Mouse (Mus musculus) hindbrain, postnatal 0 days (tissue): ENCODE data around the gene Tmx2. TPM values are rescaled to one million over a fixed set of nuclear protein-coding genes. Genes with fewer than 3 reads are reported as not detected.
"Not testable (repeated sequence)": the region's sequence is repeated elsewhere in the genome, so short reads cannot be mapped to it uniquely, and the experiment has no call there.

ENCODE experiments used
- ATAC-seq: fragments of 200-750 bp; cut with Nextera tagmentation; 2 replicates; pipeline ENCODE4 v1.8.0; 2017; ENCODE audit warnings: mild to moderate bottlenecking, moderate TSS enrichment, moderate library complexity
- DNase-seq: peaks from one replicate; pipeline ENCODE4 v3.0.0-alpha.2; 2015; ENCODE audit warnings: low spot score
- H3K27ac ChIP-seq: fragments of 300-500 bp; sonication (generic); 2 replicates; pipeline ENCODE4 v1.5.1; 2014; ENCODE audit warnings: mild to moderate bottlenecking
- H3K27me3 ChIP-seq: fragments of 300-500 bp; sonication (generic); 2 replicates; pipeline ENCODE4 v1.6.1; 2014; ENCODE audit warnings: low read length, mixed read lengths; ENCODE audit not compliant: insufficient read depth
- H3K36me3 ChIP-seq: fragments of 300-500 bp; sonication (generic); 2 replicates; pipeline ENCODE4 v1.6.1; 2014; ENCODE audit warnings: low read length, mixed read lengths; ENCODE audit not compliant: insufficient read depth
- H3K4me1 ChIP-seq: fragments of 300-500 bp; sonication (generic); 2 replicates; pipeline ENCODE4 v1.6.1; 2014; ENCODE audit warnings: antibody characterized with exemption, low read length, mixed read lengths; ENCODE audit not compliant: insufficient read depth
- H3K4me2 ChIP-seq: fragments of 300-500 bp; sonication (generic); 2 replicates; pipeline ENCODE4 v1.6.1; 2014; ENCODE audit warnings: low read depth, mild to moderate bottlenecking, low read length, moderate library complexity, mixed read lengths
- H3K4me3 ChIP-seq: fragments of 300-500 bp; sonication (generic); 2 replicates; pipeline ENCODE4 v1.5.1; 2014; ENCODE audit warnings: low read length
- H3K9ac ChIP-seq: fragments of 300-500 bp; sonication (generic); replicated peaks from 2 replicates; pipeline ENCODE4 v1.6.1; 2014; ENCODE audit warnings: mild to moderate bottlenecking, low read length, moderate library complexity, mixed read lengths
- H3K9me3 ChIP-seq: fragments of 300-500 bp; sonication (generic); 2 replicates; pipeline ENCODE4 v1.6.1; 2016; ENCODE audit warnings: low read length, mixed read lengths
- CTCF ChIP-seq: IDR thresholded peaks from 2 replicates; pipeline ENCODE4 v1.5.1; 2016; ENCODE audit warnings: antibody characterized with exemption, control low read depth, low read depth
- WGBS: fragments of 180-500 bp; shearing (Covaris S2); extraction: QIAGEN DNeasy Blood & Tissue Kit; methylation state at CpG from one replicate; pipeline ENCODE4 v1.1.7; 2014; 5-methylcytosine and 5-hydroxymethylcytosine counted together
- polyA plus RNA-seq: library from polyadenylated mRNA; unstranded; fragments of >200 nt; fragmentation: Nextera tagmentation; extraction: Ambion mirVana; gene quantifications from 2 replicates; pipeline ENCODE4 v1.2.1, GENCODE M21; 2015
- total RNA-seq: library from RNA; depleted of rRNA; stranded (reverse); fragments of >200 nt; gene quantifications from 2 replicates; pipeline ENCODE4 v1.2.3, GENCODE M21; 2014; rRNA removed

The Tmx2 gene
- total RNA-seq (133 and 150 TPM in 2 replicates), polyA plus RNA-seq (342 and 347 TPM in 2 replicates)

GRCm38 (mm10) chr2:84679016-84679415 lies at the start of gene Tmx2:
Tmx2 (minus strand) TSS chr2:84679140.
- 19% methylated on average over 8 of the region's 8 CpGs for WGBS
- ATAC-seq (no peak), DNase-seq (no peak)
- Histone ChIP-seq H3K4me3 (peak within 1 kb of the TSS; percentile 100), H3K27ac (peak within 1 kb of the TSS; percentile 86; the same call in 1 of the 2 replicates), H3K4me2 (peak within 1 kb of the TSS; percentile 86), H3K4me1 (peaks cover 4% of the 10 kb centered on the region; the same call in 1 of the 2 replicates), H3K9ac (peak within 1 kb of the TSS; percentile 83), H3K27me3 (no peaks in the 10 kb centered on the region), H3K36me3 (peaks cover 14% of the 10 kb centered on the region; the same call in 1 of the 2 replicates), H3K9me3 (no peaks in the 10 kb centered on the region)
- TF ChIP-seq CTCF = no peak

GRCm38 (mm10) chr2:84728191-84728590 lies 49.3 kb upstream of the Tmx2 start:
- not testable (repeated sequence) for DNase-seq, H3K9me3 ChIP-seq, H3K4me2 ChIP-seq, ATAC-seq, H3K36me3 ChIP-seq, H3K4me1 ChIP-seq, H3K9ac ChIP-seq, H3K4me3 ChIP-seq, H3K27ac ChIP-seq, H3K27me3 ChIP-seq
- WGBS = 81% methylated on average over 5 of the region's 5 CpGs

GRCm38 (mm10) chr2:84727172-84727858 lies 48.4 kb upstream of the Tmx2 start, which contains the start of gene Clp1:
Clp1 (minus strand) TSS chr2:84727350.
- Histone ChIP-seq H3K9ac (peak within 1 kb of the TSS; percentile 59), H3K9me3 (no peaks in the 10 kb centered on the region), H3K36me3 (peaks cover 5% of the 10 kb centered on the region; the same call in 1 of the 2 replicates), H3K27ac (peak within 1 kb of the TSS; percentile 80), H3K4me2 (peak within 1 kb of the TSS; percentile 85), H3K4me3 (peak within 1 kb of the TSS; percentile 46), H3K4me1 (peaks cover 5% of the 10 kb centered on the region; the same call in 1 of the 2 replicates), H3K27me3 (no peaks in the 10 kb centered on the region)
- peak; percentile 99 for DNase-seq
- peak; percentile 29; the same call in 1 of the 2 replicates for TF ChIP-seq CTCF
- peak; percentile 98 for ATAC-seq
- WGBS = under 1% methylated on average over 39 of the region's 39 CpGs

- 6% methylated on average over 9 of the region's 9 CpGs for WGBS
- ATAC-seq = no peak; the same call in 1 of the 2 replicates
- Histone ChIP-seq H3K4me1 (peaks cover 5% of the 10 kb centered on the region; the same call in 1 of the 2 replicates), H3K27me3 (no peaks in the 10 kb centered on the region), H3K4me2 (peak overlapping the region; percentile 85), H3K27ac (no peak overlapping the region), H3K9ac (peak overlapping the region; percentile 59), H3K9me3 (no peaks in the 10 kb centered on the region), H3K4me3 (peak overlapping the region; percentile 46), H3K36me3 (peaks cover 5% of the 10 kb centered on the region; the same call in 1 of the 2 replicates)
- no peak for TF ChIP-seq CTCF
- DNase-seq = no peak
Observed at GRCm38 (mm10) chr2:84726716-84727115, 47.8 kb upstream of the Tmx2 start.

GRCm38 (mm10) chr2:84725770-84726169 lies 46.8 kb upstream of the Tmx2 start:
- WGBS = 93% methylated on average over 10 of the region's 10 CpGs
- no peak for ATAC-seq
- H3K4me2 ChIP-seq = peak overlapping the region; percentile 85; the same call in 1 of the 2 replicates
- H3K36me3 ChIP-seq = peaks cover 10% of the 10 kb centered on the region; the same call in 1 of the 2 replicates
- TF ChIP-seq CTCF = no peak
- no peak overlapping the region for H3K9ac ChIP-seq
- H3K9me3 ChIP-seq = no peaks in the 10 kb centered on the region
- H3K27me3 ChIP-seq = no peaks in the 10 kb centered on the region
- H3K4me3 ChIP-seq = no peak overlapping the region
- no peak for DNase-seq
- peaks cover 5% of the 10 kb centered on the region; the same call in 1 of the 2 replicates for H3K4me1 ChIP-seq
- no peak overlapping the region for H3K27ac ChIP-seq

GRCm38 (mm10) chr2:84723856-84724255 lies 44.9 kb upstream of the Tmx2 start:
- Histone ChIP-seq H3K36me3 (peaks cover 10% of the 10 kb centered on the region; the same call in 1 of the 2 replicates), H3K9ac (no peak overlapping the region), H3K27ac (no peak overlapping the region), H3K4me3 (no peak overlapping the region), H3K4me1 (peaks cover 5% of the 10 kb centered on the region; the same call in 1 of the 2 replicates), H3K4me2 (no peak overlapping the region), H3K9me3 (no peaks in the 10 kb centered on the region), H3K27me3 (no peaks in the 10 kb centered on the region)
- no peak for TF ChIP-seq CTCF
- ATAC-seq = no peak
- 96% methylated on average over 14 of the region's 14 CpGs for WGBS
- no peak for DNase-seq
